Mouse (Mus musculus) lung, adult 2 months (tissue): ENCODE data around the gene Cdk14. TPM values are rescaled to one million over a fixed set of nuclear protein-coding genes. Genes with fewer than 3 reads are reported as not detected.

Experiments used
- DNase-seq: peaks from one replicate; pipeline ENCODE4 v3.0.0; 2022
- H3K4me1 ChIP-seq: fragments of 200-500 bp; 2 replicates; pipeline ENCODE4 v1.6.1; 2011; ENCODE audit warnings: low read length; ENCODE audit not compliant: control insufficient read depth, insufficient read depth
- H3K4me3 ChIP-seq: fragments of 200-500 bp; replicated peaks from 2 replicates; pipeline ENCODE3; 2011; ENCODE audit warnings: low read depth, mild to moderate bottlenecking, control low read depth, low read length; ENCODE audit errors: extremely low read depth
- CTCF ChIP-seq: fragments of 200-500 bp; IDR thresholded peaks from 2 replicates; pipeline ENCODE4 v1.5.1; 2011; ENCODE audit warnings: mild to moderate bottlenecking, low read length, control low read depth; ENCODE audit not compliant: insufficient read depth
- POLR2A ChIP-seq: fragments of 200-500 bp; IDR thresholded peaks from 2 replicates; pipeline ENCODE4 v1.6.1; 2011; ENCODE audit warnings: low read depth, mild to moderate bottlenecking, control low read depth, low read length, borderline replicate concordance; ENCODE audit errors: extremely low read depth
- WGBS: fragments of 180-500 bp; shearing (Covaris S2); methylation state at CpG from one replicate; pipeline ENCODE4 v1.1.7; 2018; 5-methylcytosine and 5-hydroxymethylcytosine counted together
- polyA plus RNA-seq: library from polyadenylated mRNA; depleted of rRNA; stranded (reverse); fragments of >200 nt; gene quantifications from 2 replicates; pipeline ENCODE4 v1.2.3, GENCODE M21; 2012

The Cdk14 gene
- polyA plus RNA-seq, 1 experiment = 19.0 TPM

GRCm38 (mm10) chr5:4833940-4834339, 586.2 kb downstream of the Cdk14 start:
- Histone ChIP-seq H3K4me3 (no peak overlapping the region), H3K4me1 (no peaks in the 10 kb centered on the region)
- no peak for DNase-seq
- TF ChIP-seq CTCF (no peak), POLR2A (no peak)
- WGBS = 71% methylated on average over 11 of the region's 11 CpGs

GRCm38 (mm10) chr5:4826886-4827285, 593.2 kb downstream of the Cdk14 start:
- DNase-seq = no peak
- Histone ChIP-seq H3K4me1 (no peaks in the 10 kb centered on the region), H3K4me3 (no peak overlapping the region)
- WGBS = 93% methylated on average over 2 of the region's 2 CpGs
- TF ChIP-seq CTCF = no peak

- WGBS = 55% methylated on average over 7 of the region's 7 CpGs
- Histone ChIP-seq H3K4me1 (no peaks in the 10 kb centered on the region), H3K4me3 (no peak overlapping the region)
- no peak for TF ChIP-seq POLR2A
- TF ChIP-seq CTCF = no peak
- DNase-seq = no peak
Measured at GRCm38 (mm10) chr5:4825951-4826350, 594.2 kb downstream of the Cdk14 start.

GRCm38 (mm10) chr5:4825076-4825475, 595.0 kb downstream of the Cdk14 start:
- TF ChIP-seq POLR2A (no peak), CTCF (no peak)
- Histone ChIP-seq H3K4me3 (no peak overlapping the region), H3K4me1 (no peaks in the 10 kb centered on the region)
- no peak for DNase-seq
- WGBS = 83% methylated on average over 4 of the region's 4 CpGs

- no peaks in the 10 kb centered on the region for H3K4me1 ChIP-seq
- no peak overlapping the region for H3K4me3 ChIP-seq
- no peak for DNase-seq
- 67% methylated on average over 1 of the region's 1 CpGs for WGBS
- no peak for TF ChIP-seq CTCF
- TF ChIP-seq POLR2A = no peak
Measured at GRCm38 (mm10) chr5:4824171-4824570, 595.9 kb downstream of the Cdk14 start.

GRCm38 (mm10) chr5:4822041-4822440, 598.1 kb downstream of the Cdk14 start:
- no peak for TF ChIP-seq POLR2A
- TF ChIP-seq CTCF = no peak
- H3K4me3 ChIP-seq = no peak overlapping the region
- H3K4me1 ChIP-seq = no peaks in the 10 kb centered on the region
- DNase-seq = no peak
- WGBS = 54% methylated on average over 2 of the region's 2 CpGs

GRCm38 (mm10) chr5:4821368-4821771, 598.7 kb downstream of the Cdk14 start:
- WGBS = 55% methylated on average over 8 of the region's 8 CpGs
- Histone ChIP-seq H3K4me1 (no peaks in the 10 kb centered on the region), H3K4me3 (no peak overlapping the region)
- TF ChIP-seq CTCF = no peak
- TF ChIP-seq POLR2A = no peak
- no peak for DNase-seq

GRCm38 (mm10) chr5:4816981-4817380, 603.1 kb downstream of the Cdk14 start:
- TF ChIP-seq POLR2A (no peak), CTCF (no peak)
- Histone ChIP-seq H3K4me3 (no peak overlapping the region), H3K4me1 (no peaks in the 10 kb centered on the region)
- DNase-seq = no peak
- 82% methylated on average over 5 of the region's 5 CpGs for WGBS

GRCm38 (mm10) chr5:4814465-4815204, 605.5 kb downstream of the Cdk14 start:
- WGBS = 71% methylated on average over 7 of the region's 7 CpGs
- DNase-seq = no peak
- no peak overlapping the region for H3K4me3 ChIP-seq
- no peak for TF ChIP-seq CTCF
- TF ChIP-seq POLR2A = no peak
- no peaks in the 10 kb centered on the region for H3K4me1 ChIP-seq

- 95% methylated on average over 7 of the region's 7 CpGs for WGBS
- no peaks in the 10 kb centered on the region for H3K4me1 ChIP-seq
- H3K4me3 ChIP-seq = no peak overlapping the region
- TF ChIP-seq POLR2A (no peak), CTCF (no peak)
- DNase-seq = no peak
Measured at GRCm38 (mm10) chr5:4813357-4813756, 606.8 kb downstream of the Cdk14 start.
